Mouse (Mus musculus): ENCODE data around the gene Gpr107.
"Not testable (repeated sequence)": the region's sequence is repeated elsewhere in the genome, so short reads cannot be mapped to it uniquely, and the experiment has no call there.

The Gpr107 gene

DNA sequence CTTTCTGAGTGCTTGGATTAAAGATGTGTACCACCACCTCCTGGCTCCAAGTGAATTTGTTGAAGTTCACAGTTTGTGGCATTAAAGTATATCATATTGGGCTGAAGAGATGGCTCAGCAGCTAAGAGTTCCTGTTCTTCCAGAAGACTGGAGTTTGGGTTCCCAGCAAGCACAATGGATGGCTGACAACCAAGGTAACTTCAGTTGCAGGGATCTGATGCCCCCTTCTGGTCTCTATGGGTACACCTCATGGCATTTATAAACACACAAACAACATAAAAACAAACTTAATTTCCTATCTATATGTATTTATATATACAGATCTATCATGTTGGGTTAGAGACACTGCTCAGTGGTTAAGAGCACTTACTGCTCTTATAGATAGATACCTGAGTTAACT is 1.4 kb upstream of the Gpr107 start:
- peak; percentile 78 for DNase-seq (ENCODE audit: low read depth, low spot score)

DNA sequence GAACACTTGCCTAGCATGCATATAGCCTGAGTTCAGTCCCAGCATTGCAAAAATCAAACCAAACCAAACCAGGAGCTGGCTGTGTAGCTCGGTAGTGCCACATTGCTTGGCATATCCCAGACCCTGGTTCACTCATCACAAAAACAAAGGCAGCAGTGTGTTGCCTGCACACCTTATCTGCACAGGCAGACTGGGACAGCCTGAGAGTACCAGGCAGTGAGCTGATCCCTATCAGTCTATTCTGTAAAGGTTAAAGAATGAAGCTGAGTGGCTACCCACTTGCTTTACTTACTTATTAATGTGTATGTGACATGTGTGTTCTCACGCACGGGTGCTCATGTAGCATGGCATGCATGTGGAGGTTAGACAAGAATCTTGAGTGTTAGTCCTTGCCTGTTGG is 4.7 kb downstream of the Gpr107 start:
- DNase-seq (ENCODE audit: low read depth, low spot score), result no peak

DNA sequence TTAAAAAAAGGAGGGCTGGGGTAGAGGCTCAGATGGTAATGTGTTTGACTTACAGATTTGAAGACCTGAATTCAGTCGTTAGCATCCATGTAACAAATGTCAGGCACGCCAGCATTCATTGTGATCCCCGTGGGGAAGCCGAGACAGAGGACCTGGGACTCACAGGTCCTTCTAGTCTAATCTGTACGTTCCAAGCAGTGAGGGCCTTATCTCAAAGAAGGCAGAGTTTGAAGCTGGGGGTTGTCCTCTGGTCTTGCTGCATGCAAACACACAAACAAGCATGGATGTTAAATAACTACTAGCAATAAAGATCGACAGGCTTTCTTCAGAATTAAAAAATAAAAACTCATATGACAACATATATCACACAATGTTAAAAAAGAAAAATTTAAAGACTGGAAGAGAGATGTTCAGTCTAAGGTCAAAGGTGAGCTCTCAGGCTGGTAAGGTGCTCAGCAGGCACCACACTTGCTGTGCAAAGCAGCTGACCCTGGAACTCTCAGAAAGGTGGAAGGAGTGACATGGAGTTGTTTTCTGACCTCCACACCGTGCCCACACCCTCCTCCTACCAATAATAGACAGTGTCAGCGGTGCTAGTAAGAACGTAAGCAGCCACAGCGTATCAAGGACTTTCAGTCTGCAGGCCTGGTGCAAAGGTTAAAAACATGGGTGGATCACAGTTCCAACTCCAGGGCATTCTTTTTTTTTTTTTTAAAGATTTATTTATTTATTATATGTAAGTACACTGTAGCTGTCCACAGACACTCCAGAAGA is 8.2 kb downstream of the Gpr107 start:
- no peak for DNase-seq (ENCODE audit: low read depth, low spot score)

DNA sequence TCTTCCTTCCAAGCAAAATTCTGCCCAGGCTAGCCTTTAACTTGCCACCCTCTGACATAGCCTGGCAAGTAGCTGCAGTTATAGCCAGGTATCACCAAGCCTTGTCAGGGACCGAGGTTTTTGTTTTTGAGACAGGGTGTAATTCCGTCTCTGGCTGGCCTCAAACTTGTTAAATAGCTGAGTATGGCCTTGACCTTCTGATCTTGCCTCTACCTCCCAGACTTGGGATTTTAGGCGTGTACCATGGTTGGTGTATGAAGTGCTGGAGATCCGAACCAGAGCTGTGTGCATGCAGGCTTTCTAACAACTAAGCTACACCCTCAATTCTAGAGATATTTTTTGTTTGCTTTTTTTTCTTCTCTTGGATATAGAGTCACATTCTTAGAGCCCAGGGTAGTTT is 9.5 kb downstream of the Gpr107 start:
- DNase-seq (ENCODE audit: low read depth, low spot score), result peak; percentile 60

- DNase-seq (ENCODE audit: low read depth, low spot score), result peak; percentile 98
Observed at GRCm38 (mm10) chr2:31163361-31164118, 11.4 kb downstream of the Gpr107 start.

- peak; percentile 57 for DNase-seq (ENCODE audit: low read depth, low spot score)
Observed at GRCm38 (mm10) chr2:31164841-31165455, 12.8 kb downstream of the Gpr107 start.

DNA sequence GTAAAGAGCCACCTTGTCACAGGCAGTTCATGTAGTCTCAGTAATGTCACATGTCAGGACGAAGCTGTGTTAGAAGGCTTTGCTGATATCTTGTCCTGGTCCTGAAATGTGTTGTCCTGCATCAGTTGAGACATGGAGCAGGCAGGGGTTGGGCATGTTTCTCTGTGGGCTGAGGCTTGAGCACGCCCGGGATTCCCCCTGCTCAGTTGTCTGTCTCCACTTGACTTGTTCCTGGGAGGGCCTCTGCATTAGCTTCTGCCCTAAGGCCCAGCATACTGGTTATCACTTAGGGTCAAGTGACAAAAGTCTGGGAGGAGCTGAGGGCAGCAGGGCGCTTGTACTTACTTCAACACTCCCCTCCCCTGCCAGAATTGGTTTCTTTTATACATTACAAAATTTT is 13.4 kb downstream of the Gpr107 start:
- DNase-seq (ENCODE audit: low read depth, low spot score), result no peak

DNA sequence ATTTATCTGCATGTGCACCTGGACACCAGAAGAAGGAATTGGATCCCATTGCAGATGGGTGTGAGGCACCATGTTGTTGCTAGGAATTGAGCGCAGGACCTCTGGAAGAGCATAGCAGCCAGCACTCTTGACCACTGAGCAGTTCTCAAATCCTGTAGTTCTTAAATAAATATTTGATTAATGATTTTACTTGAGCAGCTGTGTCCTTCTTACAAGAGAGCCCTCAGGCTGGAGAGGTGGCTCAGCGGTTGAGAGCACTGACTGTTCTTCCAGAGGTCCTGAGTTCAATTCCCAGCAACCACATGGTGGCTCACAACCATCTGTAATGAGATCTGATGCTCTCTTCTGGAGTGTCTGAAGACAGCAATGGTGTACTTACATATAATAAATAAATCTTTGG is 15.5 kb downstream of the Gpr107 start:
- DNase-seq (ENCODE audit: low read depth, low spot score), result not testable (repeated sequence)

GRCm38 (mm10) chr2:31169001-31169400 is 16.9 kb downstream of the Gpr107 start:
- DNase-seq (ENCODE audit: low read depth, low spot score), result peak; percentile 70

- DNase-seq (ENCODE audit: low read depth, low spot score), result no peak
Observed at GRCm38 (mm10) chr2:31170164-31170563, 18.0 kb downstream of the Gpr107 start.

DNA sequence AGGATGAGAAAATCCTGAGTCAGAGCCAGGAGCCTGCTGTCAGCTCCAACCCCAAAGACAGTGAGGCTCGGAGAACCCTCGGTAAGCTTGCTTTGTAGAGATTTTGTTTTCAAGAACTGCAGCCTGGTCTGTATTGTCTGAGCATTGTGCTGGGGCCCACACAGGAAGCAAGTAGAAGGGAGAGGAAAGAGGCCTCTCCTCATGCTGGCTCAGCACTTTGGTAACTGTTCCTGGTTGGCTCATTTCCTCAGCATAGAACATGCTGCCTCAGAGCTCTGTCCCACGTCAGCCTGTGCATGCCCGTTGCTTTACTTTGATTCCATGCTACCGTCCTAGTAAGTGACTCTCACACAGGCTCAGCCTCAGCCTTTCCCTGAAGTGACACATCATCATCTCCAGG is 19.9 kb downstream of the Gpr107 start:
- DNase-seq (ENCODE audit: low read depth, low spot score), result no peak

GRCm38 (mm10) chr2:31172536-31172935 is 20.4 kb downstream of the Gpr107 start:
- no peak for DNase-seq (ENCODE audit: low read depth, low spot score)

GRCm38 (mm10) chr2:31173290-31173689 is 21.2 kb downstream of the Gpr107 start:
- peak; percentile 83 for DNase-seq (ENCODE audit: low read depth, low spot score)

GRCm38 (mm10) chr2:31178593-31178992 is 26.5 kb downstream of the Gpr107 start:
- peak; percentile 46 for DNase-seq (ENCODE audit: low read depth, low spot score)

- no peak for DNase-seq (ENCODE audit: low read depth, low spot score)
Observed at GRCm38 (mm10) chr2:31179471-31179870, 27.4 kb downstream of the Gpr107 start.

DNA sequence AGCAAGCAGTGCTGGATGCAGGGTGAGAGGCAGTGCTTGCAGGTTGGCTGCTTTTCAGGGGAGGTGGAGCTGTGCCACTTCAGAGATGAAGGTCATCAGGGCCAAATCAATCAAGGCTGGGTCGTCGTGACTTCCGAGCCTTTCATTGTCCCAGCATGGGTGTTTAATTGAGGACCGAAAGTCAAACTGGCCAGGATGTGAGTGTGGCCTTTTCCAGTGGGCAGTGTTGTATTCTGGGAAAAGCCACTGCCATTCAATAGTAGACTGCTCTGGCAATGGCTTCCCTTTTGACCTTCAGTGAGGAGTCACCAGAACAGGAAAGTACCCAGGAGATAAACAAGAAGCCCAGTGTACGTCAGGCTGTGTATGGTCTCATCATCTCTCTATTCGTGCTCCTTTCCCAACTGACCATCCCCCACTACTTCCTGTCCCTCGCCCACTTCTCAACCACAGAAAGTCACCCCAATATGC is 28.0 kb downstream of the Gpr107 start:
- no peak for DNase-seq (ENCODE audit: low read depth, low spot score)

GRCm38 (mm10) chr2:31182786-31183330 is 30.7 kb downstream of the Gpr107 start:
- no peak for DNase-seq (ENCODE audit: low read depth, low spot score)

- no peak for DNase-seq (ENCODE audit: low read depth, low spot score)
Observed at GRCm38 (mm10) chr2:31183830-31184229, 31.7 kb downstream of the Gpr107 start.

GRCm38 (mm10) chr2:31188691-31189090 is 36.6 kb downstream of the Gpr107 start:
- no peak for DNase-seq (ENCODE audit: low read depth, low spot score)

- DNase-seq (ENCODE audit: low read depth, low spot score), result no peak
Observed at GRCm38 (mm10) chr2:31189654-31190053, 37.5 kb downstream of the Gpr107 start.

DNA sequence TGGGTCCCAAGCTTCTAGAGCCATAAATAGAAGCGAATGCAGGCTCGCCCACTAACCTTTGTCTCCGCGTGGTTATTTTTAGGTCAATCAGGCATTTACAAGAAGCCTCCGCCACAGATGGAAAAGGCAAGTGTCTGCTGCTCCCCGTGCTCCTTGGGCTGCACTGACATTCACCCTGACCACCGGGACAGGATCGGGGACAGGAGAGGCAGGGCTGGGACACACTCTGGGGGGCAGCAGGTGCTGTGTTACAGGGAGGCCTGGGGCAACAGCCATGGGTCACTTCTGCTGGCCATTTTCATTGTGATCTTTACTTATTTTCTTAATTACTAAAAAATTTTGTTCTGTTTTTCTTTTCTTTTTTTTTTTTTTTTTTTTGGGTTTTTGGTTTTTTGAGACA is 39.6 kb downstream of the Gpr107 start:
- no peak for DNase-seq (ENCODE audit: low read depth, low spot score)

GRCm38 (mm10) chr2:31194356-31195021 is 42.4 kb downstream of the Gpr107 start:
- peak; percentile 65 for DNase-seq (ENCODE audit: low read depth, low spot score)
